ENCODE assay signal across 8 mouse cellular contexts in genomic region chr3:129932443-129932842, GRCm38 (mm10). TPM values are rescaled to one million over a fixed set of nuclear protein-coding genes. Genes with fewer than 3 reads are reported as not detected.
DNase-seq lines count a peak whose midpoint lies in the region.

No protein-coding gene starts in this region.

- intact Hi-C loops in left cerebral cortex, postnatal 4 days (cut with DNase I): no loop called here

- DNase-seq in adrenal gland, postnatal 14 days: peak; percentile 37
- no peak for DNase-seq in adrenal gland, adult 2 months
- peak; percentile 12 for DNase-seq in left cerebral cortex, postnatal 4 days
- no peak for DNase-seq in left cerebral cortex, adult 11 months (ENCODE audit: low spot score)
- DNase-seq in c-Kit-positive CD71-positive TER-119-positive erythroid progenitor cells, embryonic 14.5 days (ENCODE audit: low spot score): peak; percentile 38
- peak; percentile 22 for DNase-seq in naive thymus-derived CD4-positive, alpha-beta T cell, adult 2 months (ENCODE audit: low read depth)
- no peak for DNase-seq in right cerebral cortex, postnatal 14 days
- no peak for DNase-seq in Muller cell, postnatal 12 days (ENCODE audit: inconsistent ontology term)

RNA-seq across cellular contexts. Expression of gene Casp6, which starts 31.2 kb away (rescaled TPM):
- total RNA-seq in adrenal gland, postnatal 14 days (2021): 34.7 TPM in 2 replicates
- total RNA-seq in adrenal gland, adult 2 months (2021): 10 to 100 TPM; 42.3 to 42.4 TPM
- polyA plus RNA-seq in adrenal gland, adult 2 months (2012; rRNA removed): 29.5 and 33.8 TPM in 2 replicates
- total RNA-seq in left cerebral cortex, postnatal 4 days (2021): 1 to 10 TPM; 8.3 to 9.9 TPM

RNA-seq across cellular contexts. Expression of gene Mcub, which starts 37.6 kb away (rescaled TPM):
- 7.9 and 9.3 TPM in 2 replicates for total RNA-seq in adrenal gland, postnatal 14 days (2021)
- 10 to 100 TPM in 1 of 2 experiments, 1 to 10 TPM in 1; 7.9 to 15.3 TPM for total RNA-seq in adrenal gland, adult 2 months (2021)
- 6.9 and 7.7 TPM in 2 replicates for polyA plus RNA-seq in adrenal gland, adult 2 months (2012; rRNA removed)
- total RNA-seq in left cerebral cortex, postnatal 4 days (2021): 1 to 10 TPM; 3.1 to 3.9 TPM

RNA-seq across cellular contexts. Expression of gene Pla2g12a, which starts 54.0 kb away (rescaled TPM):
- 56.0 and 62.7 TPM in 2 replicates for total RNA-seq in adrenal gland, postnatal 14 days (2021)
- 10 to 100 TPM; 46.3 to 51.7 TPM for total RNA-seq in adrenal gland, adult 2 months (2021)
- polyA plus RNA-seq in adrenal gland, adult 2 months (2012; rRNA removed): 106 and 226 TPM in 2 replicates
- 10 to 100 TPM; 14.3 to 19.0 TPM for total RNA-seq in left cerebral cortex, postnatal 4 days (2021)

Comparison
In these comparisons a context has a peak if more than half of its experiments do, and no peak if none do; other contexts are left out.
1. DNase-seq: peak in adrenal gland, postnatal 14 days (single experiment), left cerebral cortex, postnatal 4 days (single experiment), c-Kit-positive CD71-positive TER-119-positive erythroid progenitor cells, embryonic 14.5 days (single experiment) and naive thymus-derived CD4-positive, alpha-beta T cell, adult 2 months (single experiment); none in adrenal gland, adult 2 months (single experiment), left cerebral cortex, adult 11 months (single experiment), right cerebral cortex, postnatal 14 days (single experiment) and Muller cell, postnatal 12 days (single experiment).